Mouse (Mus musculus): ENCODE measurements at regions not wholly inside any gene's neighbourhood (a gene's known extent, or its start where the extent isn't known, plus 50 kb on each side); places are given as distances from the start of the nearest gene placed in this dataset.

GRCm38 (mm10) chr12:27595576-27595975 lies 253.2 kb upstream of the Sox11 start:
- DNase-seq, result no peak

- DNase-seq, result no peak
Observed at GRCm38 (mm10) chr12:27593436-27593835, 251.1 kb upstream of the Sox11 start.

GRCm38 (mm10) chr12:27576109-27576700 lies 233.8 kb upstream of the Sox11 start:
- DNase-seq, result no peak

- no peak for DNase-seq
Observed at GRCm38 (mm10) chr12:27575629-27576028, 233.3 kb upstream of the Sox11 start.

GRCm38 (mm10) chr12:27567250-27567649 lies 224.9 kb upstream of the Sox11 start:
- DNase-seq, result no peak

GRCm38 (mm10) chr12:27565965-27566507 lies 223.7 kb upstream of the Sox11 start:
- DNase-seq, result no peak

- no peak for DNase-seq
Observed at GRCm38 (mm10) chr12:27564641-27565306, 222.4 kb upstream of the Sox11 start.

GRCm38 (mm10) chr12:27563900-27564299 lies 221.5 kb upstream of the Sox11 start:
- no peak for DNase-seq

- no peak for DNase-seq
Observed at GRCm38 (mm10) chr12:27552809-27553208, 210.4 kb upstream of the Sox11 start.

- DNase-seq, result no peak
Observed at GRCm38 (mm10) chr12:27538210-27538609, 195.8 kb upstream of the Sox11 start.

GRCm38 (mm10) chr12:27537507-27537906 lies 195.1 kb upstream of the Sox11 start:
- peak; percentile 4 for DNase-seq

GRCm38 (mm10) chr12:27537017-27537416 lies 194.6 kb upstream of the Sox11 start:
- no peak for DNase-seq

- no peak for DNase-seq
Observed at GRCm38 (mm10) chr12:27525604-27526003, 183.2 kb upstream of the Sox11 start.

- DNase-seq, result no peak
Observed at GRCm38 (mm10) chr12:27513253-27513652, 170.9 kb upstream of the Sox11 start.

GRCm38 (mm10) chr12:27508226-27508560 lies 165.8 kb upstream of the Sox11 start:
- no peak for DNase-seq

- no peak for DNase-seq
Observed at GRCm38 (mm10) chr12:27507523-27508225, 165.3 kb upstream of the Sox11 start.

- DNase-seq, result no peak
Observed at GRCm38 (mm10) chr12:27502716-27503486, 160.5 kb upstream of the Sox11 start.

- no peak for DNase-seq
Observed at GRCm38 (mm10) chr12:27500516-27500915, 158.1 kb upstream of the Sox11 start.

GRCm38 (mm10) chr12:27499276-27499675 lies 156.9 kb upstream of the Sox11 start:
- DNase-seq, result no peak

GRCm38 (mm10) chr12:27496826-27497557 lies 154.6 kb upstream of the Sox11 start:
- DNase-seq, result no peak

GRCm38 (mm10) chr12:27492270-27492669 lies 149.9 kb upstream of the Sox11 start:
- DNase-seq, result no peak

- no peak for DNase-seq
Observed at GRCm38 (mm10) chr12:27481230-27481629, 138.9 kb upstream of the Sox11 start.

- DNase-seq, result no peak
Observed at GRCm38 (mm10) chr12:27479601-27480001, 137.2 kb upstream of the Sox11 start.

Measured in cerebellum, adult 11-12 months (tissue).